Mouse (Mus musculus) C2C12 (cell line): Measurements from ENCODE around the gene Hspb6.

Source experiments
- CEBPB ChIP-seq: IDR thresholded peaks from one replicate; pipeline ENCODE4 v1.6.1; 2011; ENCODE audit warnings: low read depth, mild to moderate bottlenecking, control low read depth, moderate library complexity
- CTCF ChIP-seq: IDR thresholded peaks from one replicate; pipeline ENCODE4 v1.5.1; 2011; ENCODE audit not compliant: control insufficient read depth, insufficient read depth, insufficient read length
- FOSL1 ChIP-seq: IDR thresholded peaks from one replicate; pipeline ENCODE4 v1.8.0; 2011; ENCODE audit warnings: mild to moderate bottlenecking, low read length; ENCODE audit not compliant: poor library complexity, insufficient read depth, severe bottlenecking
- MAX ChIP-seq: IDR thresholded peaks from one replicate; pipeline ENCODE4 v1.6.1; 2011; ENCODE audit warnings: mild to moderate bottlenecking, control low read depth
- MYOD1 ChIP-seq: IDR thresholded peaks from one replicate; pipeline ENCODE4 v1.6.1; 2011; ENCODE audit warnings: low read depth; ENCODE audit not compliant: control insufficient read depth, insufficient read length
- MYOG ChIP-seq: IDR thresholded peaks from one replicate; pipeline ENCODE4 v1.6.1; 2011; ENCODE audit not compliant: control insufficient read depth, insufficient read length; ENCODE audit errors: extremely low read depth
- USF1 ChIP-seq: IDR thresholded peaks from one replicate; pipeline ENCODE4 v1.6.1; 2011; ENCODE audit warnings: low read depth, mild to moderate bottlenecking, control low read depth, moderate library complexity

GRCm38 (mm10) chr7:30586455-30587020 is 34.6 kb downstream of the Hspb6 start:
- TF ChIP-seq CTCF (no peak), FOSL1 (no peak), MYOD1 (no peak), CEBPB (no peak), USF1 (no peak), MAX (no peak), MYOG (no peak)
